Mouse (Mus musculus): ENCODE data around the gene A830005F24Rik.

DNA sequence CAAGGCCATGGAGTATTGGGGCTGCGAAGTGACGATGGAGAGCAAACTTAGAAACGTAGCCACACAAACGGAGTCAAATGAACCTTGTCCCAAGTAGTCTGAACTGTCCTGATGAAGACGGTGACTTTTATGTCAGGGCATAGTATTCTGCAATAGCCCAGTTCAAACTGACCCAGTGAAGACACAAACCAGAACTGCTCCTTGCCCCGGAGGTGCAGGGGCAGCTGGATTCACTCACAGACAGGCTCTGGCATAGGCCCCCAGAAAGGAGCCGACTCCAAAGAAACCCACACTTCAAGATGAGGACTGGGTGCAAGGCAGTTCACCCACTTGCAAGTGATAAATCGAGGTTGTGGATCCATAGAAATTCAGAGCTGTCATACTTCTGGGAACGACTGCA, 4.7 kb upstream of the A830005F24Rik start:
- TF ChIP-seq POLR2A (IDR thresholded peaks at IDR 0.05; ENCODE audit: borderline replicate concordance, low read depth, low read length) (no peak), CTCF (IDR thresholded peaks at IDR 0.05; ENCODE audit: low read depth, low read length) (no peak)
